Mouse (Mus musculus) CH12F3 (cell line): ENCODE data around the gene B3gnt9.
"Not testable (repeated sequence)": the region's sequence is repeated elsewhere in the genome, so short reads cannot be mapped to it uniquely, and the experiment has no call there.

ENCODE experiments used
- in situ Hi-C: fragments of 300-500 bp; cut with MboI; formaldehyde crosslinking; loops from 2 replicates; pipeline ENCODE4 v1.14.3; 2020; ENCODE audit warnings: low sequenced_read_pairs

The B3gnt9 gene

GRCm38 (mm10) chr8:105254966-105255350 lies at the start of gene B3gnt9:
TSS of gene B3gnt9 (minus strand) at chr8:105255153.
- in situ Hi-C loops, result no loop called here

GRCm38 (mm10) chr8:105303874-105304273 lies 48.9 kb upstream of the B3gnt9 start:
- in situ Hi-C loops, result no loop called here

GRCm38 (mm10) chr8:105303396-105303795 lies 48.4 kb upstream of the B3gnt9 start:
- in situ Hi-C loops, result no loop called here

- in situ Hi-C loops, result no loop called here
Measured at GRCm38 (mm10) chr8:105299962-105300361, 45.0 kb upstream of the B3gnt9 start.

GRCm38 (mm10) chr8:105298351-105299252 lies 43.6 kb upstream of the B3gnt9 start:
- in situ Hi-C loops, result no loop called here

GRCm38 (mm10) chr8:105297511-105298192 lies 42.7 kb upstream of the B3gnt9 start, which contains the start of gene E2f4:
TSS of gene E2f4 (plus strand) at chr8:105297663.
- in situ Hi-C loops, result no loop called here

- in situ Hi-C loops, result no loop called here
Measured at GRCm38 (mm10) chr8:105295895-105296573, 41.1 kb upstream of the B3gnt9 start, which contains the start of gene Exoc3l. TSS of gene Exoc3l (minus strand) at chr8:105296101.

- in situ Hi-C loops, result no loop called here
Measured at GRCm38 (mm10) chr8:105295256-105295655, 40.3 kb upstream of the B3gnt9 start.

- in situ Hi-C loops, result no loop called here
Measured at GRCm38 (mm10) chr8:105294776-105295175, 39.8 kb upstream of the B3gnt9 start.

GRCm38 (mm10) chr8:105293405-105293804 lies 38.5 kb upstream of the B3gnt9 start:
- in situ Hi-C loops, result no loop called here

- in situ Hi-C loops, result no loop called here
Measured at GRCm38 (mm10) chr8:105292471-105292870, 37.5 kb upstream of the B3gnt9 start.

GRCm38 (mm10) chr8:105291802-105292201 lies 36.8 kb upstream of the B3gnt9 start:
- in situ Hi-C loops, result not testable (repeated sequence)

GRCm38 (mm10) chr8:105291364-105291763 lies 36.4 kb upstream of the B3gnt9 start:
- in situ Hi-C loops, result not testable (repeated sequence)

GRCm38 (mm10) chr8:105290554-105291314 lies 35.8 kb upstream of the B3gnt9 start:
- in situ Hi-C loops, result no loop called here

GRCm38 (mm10) chr8:105289805-105290460 lies 35.0 kb upstream of the B3gnt9 start, which contains the start of gene 4931428F04Rik:
TSS of gene 4931428F04Rik (minus strand) at chr8:105289864.
- in situ Hi-C loops, result no loop called here

GRCm38 (mm10) chr8:105288958-105289732 lies 34.2 kb upstream of the B3gnt9 start:
- in situ Hi-C loops, result no loop called here

GRCm38 (mm10) chr8:105288231-105288630 lies 33.3 kb upstream of the B3gnt9 start:
- in situ Hi-C loops, result no loop called here

- in situ Hi-C loops, result no loop called here
Measured at GRCm38 (mm10) chr8:105286907-105287306, 32.0 kb upstream of the B3gnt9 start.

GRCm38 (mm10) chr8:105285514-105285913 lies 30.6 kb upstream of the B3gnt9 start:
- in situ Hi-C loops, result no loop called here
